Mouse (Mus musculus) heart, postnatal 0 days (tissue): ENCODE measurements around the gene Slc39a11.

Experiments used
- CTCF ChIP-seq: IDR thresholded peaks from 2 replicates; pipeline ENCODE4 v1.5.1; 2016; ENCODE audit warnings: antibody characterized with exemption, control low read depth, low read depth
- EP300 ChIP-seq: IDR thresholded peaks from 2 replicates; pipeline ENCODE4 v1.6.1; 2016; ENCODE audit warnings: antibody characterized with exemption, low read depth

- TF ChIP-seq CTCF: no peak
- TF ChIP-seq EP300: no peak
These were observed 77.2 kb downstream of the Slc39a11 start for GRCm38 (mm10) chr11:113572641-113573040.
